1 mouse cellular context compared by ENCODE assay signal in the genomic region with DNA sequence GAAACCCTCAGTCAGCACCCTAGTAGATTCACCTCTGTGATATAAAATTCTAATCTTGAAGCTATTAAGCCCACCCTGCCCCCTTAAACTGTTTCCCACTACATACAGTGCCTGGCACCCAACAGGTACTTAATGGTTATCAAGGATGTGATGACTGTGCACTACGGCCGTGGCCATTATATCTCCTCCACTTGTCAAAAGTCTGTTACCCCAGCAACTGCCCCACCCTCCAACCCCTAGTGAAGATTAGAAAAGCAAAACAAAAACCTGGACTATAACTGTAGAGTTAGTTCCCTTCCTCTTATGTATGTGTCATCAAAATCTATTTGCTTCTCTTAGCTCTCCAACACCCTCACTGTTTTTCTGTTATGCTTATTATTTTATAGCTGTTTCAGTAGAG.
TF ChIP-seq lines count a peak whose summit lies in the region.

No protein-coding gene starts in this region.

TF ChIP-seq in MEL, 35 proteins besides CTCF, POLR2A, EP300 and RAD21 (continued from another document):
- TF ChIP-seq POLR2AphosphoS5 (IDR thresholded peaks at IDR 0.05; ENCODE audit: borderline replicate concordance, low read depth, low read length) (no peak), MYC (IDR thresholded peaks at IDR 0.05; ENCODE audit: low read depth, low read length) (no peak), MAFK (IDR thresholded peaks at IDR 0.05; ENCODE audit: borderline replicate concordance, low read depth, low read length) (peak; percentile 49; the same call in 1 of the 2 replicates), SMC3 (IDR thresholded peaks at IDR 0.05; ENCODE audit: low read depth, low read length) (no peak), GABPA (IDR thresholded peaks at IDR 0.05; ENCODE audit: low read depth, low read length) (0 out of 2 replicates have a peak, but pooled peaks have one; percentile 48), MYB (IDR thresholded peaks at IDR 0.05; ENCODE audit: low read depth, low read length) (peak; percentile 84)
